Mouse (Mus musculus) midbrain, embryonic 16.5 days (tissue): ENCODE results near the gene Kynu. TPM values are rescaled to one million over a fixed set of nuclear protein-coding genes. Genes with fewer than 3 reads are reported as not detected.

Experiments
- polyA plus RNA-seq: library from polyadenylated mRNA; unstranded; fragments of >200 nt; fragmentation: Nextera tagmentation; extraction: Ambion mirVana; gene quantifications from 2 replicates; pipeline ENCODE4 v1.2.1, GENCODE M21; 2015

Kynu gene
- polyA plus RNA-seq, 1 experiment from 2014 or later = 0.21 TPM

Other genes starting within 250 kb of the Kynu start
- gene Arhgap15, start 193.5 kb downstream of the Kynu start, polyA plus RNA-seq = 0.77 and 1.1 TPM in 2 replicates